Mouse (Mus musculus): ENCODE measurements at regions not wholly inside any gene's neighbourhood (a gene's known extent, or its start where the extent isn't known, plus 50 kb on each side); places are given as distances from the start of the nearest gene placed in this dataset.

- no peak for DNase-seq (ENCODE audit: low read depth)
These were observed 505.2 kb upstream of the Pdzrn3 start for GRCm38 (mm10) chr6:101882938-101883337.

- DNase-seq (ENCODE audit: low read depth), result no peak
These were observed 497.2 kb upstream of the Pdzrn3 start for GRCm38 (mm10) chr6:101874894-101875293.

GRCm38 (mm10) chr6:101858895-101859294 is 481.2 kb upstream of the Pdzrn3 start:
- no peak for DNase-seq (ENCODE audit: low read depth)

GRCm38 (mm10) chr6:101840695-101841094 is 463.0 kb upstream of the Pdzrn3 start:
- DNase-seq (ENCODE audit: low read depth), result no peak

GRCm38 (mm10) chr6:101837563-101837962 is 459.9 kb upstream of the Pdzrn3 start:
- DNase-seq (ENCODE audit: low read depth), result no peak

- DNase-seq (ENCODE audit: low read depth), result no peak
These were observed 416.3 kb upstream of the Pdzrn3 start for GRCm38 (mm10) chr6:101793986-101794385.

- no peak for DNase-seq (ENCODE audit: low read depth)
These were observed 400.2 kb upstream of the Pdzrn3 start for GRCm38 (mm10) chr6:101777864-101778263.

- DNase-seq (ENCODE audit: low read depth), result no peak
These were observed 395.5 kb upstream of the Pdzrn3 start for GRCm38 (mm10) chr6:101773151-101773550.

GRCm38 (mm10) chr6:101735107-101735506 is 357.4 kb upstream of the Pdzrn3 start:
- no peak for DNase-seq (ENCODE audit: low read depth)

GRCm38 (mm10) chr6:101720513-101720912 is 342.8 kb upstream of the Pdzrn3 start:
- DNase-seq (ENCODE audit: low read depth), result no peak

- DNase-seq (ENCODE audit: low read depth), result no peak
These were observed 312.0 kb upstream of the Pdzrn3 start for GRCm38 (mm10) chr6:101689684-101690083.

GRCm38 (mm10) chr6:101686578-101686977 is 308.9 kb upstream of the Pdzrn3 start:
- DNase-seq (ENCODE audit: low read depth), result no peak

- no peak for DNase-seq (ENCODE audit: low read depth)
These were observed 308.0 kb upstream of the Pdzrn3 start for GRCm38 (mm10) chr6:101685734-101686133.

- DNase-seq (ENCODE audit: low read depth), result no peak
These were observed 306.7 kb upstream of the Pdzrn3 start for GRCm38 (mm10) chr6:101684390-101684789.

GRCm38 (mm10) chr6:101674846-101675245 is 297.1 kb upstream of the Pdzrn3 start:
- DNase-seq (ENCODE audit: low read depth), result no peak

GRCm38 (mm10) chr6:101670770-101671169 is 293.1 kb upstream of the Pdzrn3 start:
- no peak for DNase-seq (ENCODE audit: low read depth)

GRCm38 (mm10) chr6:101669118-101669845 is 291.6 kb upstream of the Pdzrn3 start:
- DNase-seq (ENCODE audit: low read depth), result no peak

GRCm38 (mm10) chr6:101654351-101654750 is 276.7 kb upstream of the Pdzrn3 start:
- no peak for DNase-seq (ENCODE audit: low read depth)

- DNase-seq (ENCODE audit: low read depth), result peak; percentile 13
These were observed 272.7 kb upstream of the Pdzrn3 start for GRCm38 (mm10) chr6:101650348-101650747.

- DNase-seq (ENCODE audit: low read depth), result no peak
These were observed 239.6 kb upstream of the Pdzrn3 start for GRCm38 (mm10) chr6:101617295-101617694.

GRCm38 (mm10) chr6:101616776-101617175 is 239.1 kb upstream of the Pdzrn3 start:
- peak; percentile 11 for DNase-seq (ENCODE audit: low read depth)

GRCm38 (mm10) chr6:101609015-101609414 is 231.3 kb upstream of the Pdzrn3 start:
- no peak for DNase-seq (ENCODE audit: low read depth)

- no peak for DNase-seq (ENCODE audit: low read depth)
These were observed 225.4 kb upstream of the Pdzrn3 start for GRCm38 (mm10) chr6:101603083-101603482.

- no peak for DNase-seq (ENCODE audit: low read depth)
These were observed 219.3 kb upstream of the Pdzrn3 start for GRCm38 (mm10) chr6:101596995-101597394.

Measured in fibroblast of lung, adult 2 months (primary cell).